Mouse (Mus musculus) liver, embryonic 14.5 days (tissue): Measurements from ENCODE around the gene Cd151.

Experiments used
- CTCF ChIP-seq: IDR thresholded peaks from 2 replicates; pipeline ENCODE4 v1.5.1; 2016; ENCODE audit warnings: antibody characterized with exemption, low read depth, control low read depth
- EP300 ChIP-seq: IDR thresholded peaks from 2 replicates; pipeline ENCODE4 v1.6.1; 2016; ENCODE audit warnings: antibody characterized with exemption, low read depth

GRCm38 (mm10) chr7:141476226-141476980 is 9.2 kb downstream of the Cd151 start:
- TF ChIP-seq CTCF: peak; percentile 53
- TF ChIP-seq EP300: peak; percentile 30; the same call in 1 of the 2 replicates
